Mouse (Mus musculus) liver, adult 2 months (tissue): ENCODE data around the gene Gabbr2.

Experiments used
- CTCF ChIP-seq: fragments of 200-500 bp; IDR thresholded peaks from 2 replicates; pipeline ENCODE4 v1.5.1; 2011; ENCODE audit warnings: low read depth, low read length, control low read depth
- POLR2A ChIP-seq: fragments of 200-500 bp; IDR thresholded peaks from 2 replicates; pipeline ENCODE4 v1.6.1; 2011; ENCODE audit warnings: low read length, control low read depth; ENCODE audit not compliant: insufficient read depth; ENCODE audit errors: extremely low read depth

GRCm38 (mm10) chr4:46881271-46881670 is 110.4 kb downstream of the Gabbr2 start:
- TF ChIP-seq CTCF (no peak), POLR2A (no peak)
